Mouse (Mus musculus): ENCODE measurements at regions not wholly inside any gene's neighbourhood (a gene's known extent, or its start where the extent isn't known, plus 50 kb on each side); places are given as distances from the start of the nearest gene placed in this dataset.

- no peak for TF ChIP-seq POLR2A (IDR thresholded peaks at IDR 0.05; ENCODE audit: borderline replicate concordance, control insufficient read depth, low read depth, low read length)
- no peak for TF ChIP-seq CTCF (IDR thresholded peaks at IDR 0.05; ENCODE audit: control insufficient read depth, insufficient read depth, low read length)
Observed at GRCm38 (mm10) chr9:61631097-61631496, 258.9 kb downstream of the Tle3 start.
